Mouse (Mus musculus) lung, postnatal 14 days (tissue): Measurements from ENCODE around the gene Gm10840.
"Not testable (repeated sequence)": the region's sequence is repeated elsewhere in the genome, so short reads cannot be mapped to it uniquely, and the experiment has no call there.

Source experiments
- DNase-seq: peaks from one replicate; pipeline ENCODE4 v3.0.0; 2021

Gm10840 gene

GRCm38 (mm10) chr11:106162237-106162636 is 1.6 kb downstream of the Gm10840 start:
- no peak for DNase-seq

- no peak for DNase-seq
Measured at GRCm38 (mm10) chr11:106163546-106163945, 2.9 kb downstream of the Gm10840 start.

- DNase-seq: no peak
Measured at GRCm38 (mm10) chr11:106164601-106165180, 4.0 kb downstream of the Gm10840 start.

GRCm38 (mm10) chr11:106167435-106167834 is 6.8 kb downstream of the Gm10840 start:
- DNase-seq: no peak

- DNase-seq: peak; percentile 63
Measured at GRCm38 (mm10) chr11:106170807-106171206, 10.2 kb downstream of the Gm10840 start.

- no peak for DNase-seq
Measured at GRCm38 (mm10) chr11:106173228-106173627, 12.6 kb downstream of the Gm10840 start.

- no peak for DNase-seq
Measured at GRCm38 (mm10) chr11:106174372-106174771, 13.7 kb downstream of the Gm10840 start.

- no peak for DNase-seq
Measured at GRCm38 (mm10) chr11:106175081-106175480, 14.4 kb downstream of the Gm10840 start.

- no peak for DNase-seq
Measured at GRCm38 (mm10) chr11:106176372-106176771, 15.7 kb downstream of the Gm10840 start.

- DNase-seq: no peak
Measured at GRCm38 (mm10) chr11:106178036-106178782, 17.6 kb downstream of the Gm10840 start.

GRCm38 (mm10) chr11:106179711-106180448 is 19.2 kb downstream of the Gm10840 start:
- no peak for DNase-seq

GRCm38 (mm10) chr11:106180449-106180801 is 19.8 kb downstream of the Gm10840 start:
- DNase-seq: no peak

GRCm38 (mm10) chr11:106187326-106187725 is 26.7 kb downstream of the Gm10840 start:
- DNase-seq: no peak

GRCm38 (mm10) chr11:106191716-106192115 is 31.1 kb downstream of the Gm10840 start:
- no peak for DNase-seq

GRCm38 (mm10) chr11:106192241-106192640 is 31.6 kb downstream of the Gm10840 start:
- no peak for DNase-seq

GRCm38 (mm10) chr11:106192657-106193370 is 32.2 kb downstream of the Gm10840 start:
- no peak for DNase-seq

GRCm38 (mm10) chr11:106193371-106194154 is 32.9 kb downstream of the Gm10840 start:
- peak; percentile 98 for DNase-seq

GRCm38 (mm10) chr11:106194155-106194541 is 33.5 kb downstream of the Gm10840 start:
- DNase-seq: no peak

GRCm38 (mm10) chr11:106194891-106195290 is 34.2 kb downstream of the Gm10840 start:
- DNase-seq: no peak

GRCm38 (mm10) chr11:106195341-106195740 is 34.7 kb downstream of the Gm10840 start:
- no peak for DNase-seq

- no peak for DNase-seq
Measured at GRCm38 (mm10) chr11:106198277-106198676, 37.6 kb downstream of the Gm10840 start.

- DNase-seq: not testable (repeated sequence)
Measured at GRCm38 (mm10) chr11:106199997-106200396, 39.3 kb downstream of the Gm10840 start.
